Mouse (Mus musculus) C3H10T1/2 (cell line): Measurements from ENCODE around the gene Chrna3. TPM values are rescaled to one million over a fixed set of nuclear protein-coding genes. Genes with fewer than 3 reads are reported as not detected.

Source experiments
- polyA plus RNA-seq, 2 experiments: library from polyadenylated mRNA; unstranded; fragments of >200 nt; fragmentation: generic; extraction: Trizol; gene quantifications; one replicate each; pipeline ENCODE4 v1.2.1; 2012; ENCODE audit warnings: missing spikeins in 2 of 2

Gene Chrna3
- under 1 TPM in 1 of 2 experiments, not detected in 1; 0.06 TPM for polyA plus RNA-seq

DNA sequence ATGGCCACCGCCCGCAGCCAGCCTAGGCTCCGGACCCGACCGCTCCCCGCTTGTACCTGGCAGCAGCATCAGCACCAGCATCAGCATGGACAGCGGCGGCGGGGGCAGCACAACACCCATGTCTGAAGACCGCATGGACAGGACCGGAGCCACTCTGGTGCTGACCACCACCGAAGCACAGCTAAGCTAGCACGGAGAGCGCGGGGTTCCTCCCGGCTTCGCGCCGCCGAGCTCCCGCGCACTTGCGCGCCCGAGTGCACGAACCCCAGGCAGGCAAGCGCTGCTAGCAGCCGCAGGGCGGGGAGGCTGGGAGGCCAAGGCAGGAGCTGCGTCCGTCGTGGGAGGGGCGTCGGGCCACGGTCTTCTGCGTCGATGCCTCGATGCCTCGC, at the start of gene Chrna3:
TSS of gene Chrna3 (minus strand) at position 288 of the 389 bp plus-strand sequence.

GRCm38 (mm10) chr9:55048211-55048880, 22.0 kb upstream of the Chrna3 start, which contains the start of gene Chrnb4:
TSS of gene Chrnb4 (minus strand) at chr9:55048779.

GRCm38 (mm10) chr9:54980674-54981073, 45.7 kb downstream of the Chrna3 start, which contains the start of gene Chrna5:
TSS of gene Chrna5 (plus strand) at chr9:54980880.

Other genes starting within 250 kb of the Chrna3 start
- gene Ireb2, start 162.8 kb downstream of the Chrna3 start, polyA plus RNA-seq = 10 to 100 TPM in 1 of 2 experiments, under 1 TPM in 1; 0.54 to 11.0 TPM
- gene Hykk, start 109.3 kb downstream of the Chrna3 start, polyA plus RNA-seq = under 1 TPM in 1 of 2 experiments, not detected in 1; 0.32 TPM
- gene Psma4, start 75.8 kb downstream of the Chrna3 start, polyA plus RNA-seq = 100 to 1,000 TPM in 1 of 2 experiments, 10 to 100 TPM in 1; 30.4 to 241 TPM
- gene AY074887, start 75.6 kb downstream of the Chrna3 start, polyA plus RNA-seq = under 1 TPM; 0.42 to 0.97 TPM
- under 1 TPM in 1 of 2 experiments, not detected in 1; 0.11 TPM for gene Chrna5, start 45.7 kb downstream of the Chrna3 start, polyA plus RNA-seq
- under 1 TPM in 1 of 2 experiments, not detected in 1; 0.02 TPM for gene Chrnb4, start 22.2 kb upstream of the Chrna3 start, polyA plus RNA-seq
- 1 to 10 TPM in 1 of 2 experiments, under 1 TPM in 1; 0.50 to 3.7 TPM for gene Ube2q2, start 122.3 kb upstream of the Chrna3 start, polyA plus RNA-seq
- gene Fbxo22, start 182.4 kb upstream of the Chrna3 start, polyA plus RNA-seq = 10 to 100 TPM in 1 of 2 experiments, 1 to 10 TPM in 1; 4.6 to 17.1 TPM